Mouse (Mus musculus): ENCODE data around the gene Hist2h3b. TPM values are rescaled to one million over a fixed set of nuclear protein-coding genes. Genes with fewer than 3 reads are reported as not detected.

Hist2h3b gene
- total and polyA plus RNA-seq, 3 experiments: 12.1 to 1,421 (median 39.4) TPM

DNA sequence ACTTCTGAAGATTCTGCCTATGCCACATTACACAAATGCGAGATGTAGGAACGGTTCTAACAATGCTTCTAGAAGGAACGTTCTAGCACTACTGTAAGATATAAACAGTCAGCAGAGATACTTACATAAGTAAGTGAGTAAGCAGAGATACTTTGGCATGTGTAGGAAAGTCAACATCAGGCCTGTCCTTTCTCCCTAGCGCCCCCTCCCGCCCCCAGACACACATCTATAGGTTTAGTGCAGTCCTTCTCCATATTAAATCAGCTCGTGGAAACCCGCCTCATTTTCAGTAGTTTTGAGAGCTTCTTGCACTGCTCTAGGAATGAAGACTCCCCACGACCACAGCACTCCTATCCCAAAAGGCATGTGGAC, 9.0 kb downstream of the Hist2h3b start:
- Histone ChIP-seq H3K36me3 (replicated peaks in 1 of 2; ENCODE audit: control insufficient read depth in 1 of 2, insufficient read depth in 1 of 2, low read length in 1 of 2) (no peaks in the 10 kb centered on the region), H3K4me3 (replicated peaks in 1 of 3; ENCODE audit: low read depth in 2 of 3, low read length in 2 of 3, poor library complexity in 1 of 3) (peak overlapping the region; percentile 30 to 67 (median 52)), H3K9me3 (replicated peaks; ENCODE audit: low read length) (no peaks in the 10 kb centered on the region), H3K4me1 (ENCODE audit: control insufficient read depth in 1 of 2, insufficient read depth in 2 of 2) (peaks cover 0 to 12% of the 10 kb centered on the region in 2 experiments; a peak in 2 of 4 replicates), H3K9ac (ENCODE audit: insufficient read depth, low read depth) (peak overlapping the region; percentile 75), H3K79me2 (replicated peaks; ENCODE audit: control insufficient read depth, extremely low read depth, insufficient read depth, poor library complexity, severe bottlenecking) (no peaks in the 10 kb centered on the region), H3K27ac (ENCODE audit: insufficient read depth, low read depth) (peak overlapping the region; percentile 45), H3K4me2 (ENCODE audit: insufficient read depth, low read depth, poor library complexity, severe bottlenecking) (peak overlapping the region; percentile 82), H3K27me3 (replicated peaks) (peaks cover 10% of the 10 kb centered on the region)
- dilution Hi-C loops (cut with MboI; ENCODE audit: extremely low pct_ligation_motif_present, extremely low pct_unique_long_range_greater_than_20kb, low sequenced_read_pairs): no loop called here
- peak; percentile 65 for DNase-seq (ENCODE audit: extremely low read depth)
- in situ Hi-C loops (cut with MboI; ENCODE audit: low pct_ligation_motif_present, low pct_unique_long_range_greater_than_20kb, low sequenced_read_pairs): loop anchor here (25.0 kb wide), 1 partner anchor 260 kb away; the partner anchor contains the start of gene Hfe2
- TF ChIP-seq RCOR1 (conservative IDR thresholded peaks at IDR 0.05; ENCODE audit: low read depth, low read length) (no peak), CTCF (conservative IDR thresholded peaks at IDR 0.05 in 1 of 2, IDR thresholded peaks at IDR 0.05 in 1 of 2; ENCODE audit: low read depth in 2 of 2, low read length in 2 of 2) (peak in 1 of 2 experiments; percentile 61; a peak in 2 of 4 replicates), E2F4 (IDR thresholded peaks at IDR 0.05; ENCODE audit: insufficient replicate concordance, low read depth, low read length) (0 out of 2 replicates have a peak, but pooled peaks have one; percentile 8)

DNA sequence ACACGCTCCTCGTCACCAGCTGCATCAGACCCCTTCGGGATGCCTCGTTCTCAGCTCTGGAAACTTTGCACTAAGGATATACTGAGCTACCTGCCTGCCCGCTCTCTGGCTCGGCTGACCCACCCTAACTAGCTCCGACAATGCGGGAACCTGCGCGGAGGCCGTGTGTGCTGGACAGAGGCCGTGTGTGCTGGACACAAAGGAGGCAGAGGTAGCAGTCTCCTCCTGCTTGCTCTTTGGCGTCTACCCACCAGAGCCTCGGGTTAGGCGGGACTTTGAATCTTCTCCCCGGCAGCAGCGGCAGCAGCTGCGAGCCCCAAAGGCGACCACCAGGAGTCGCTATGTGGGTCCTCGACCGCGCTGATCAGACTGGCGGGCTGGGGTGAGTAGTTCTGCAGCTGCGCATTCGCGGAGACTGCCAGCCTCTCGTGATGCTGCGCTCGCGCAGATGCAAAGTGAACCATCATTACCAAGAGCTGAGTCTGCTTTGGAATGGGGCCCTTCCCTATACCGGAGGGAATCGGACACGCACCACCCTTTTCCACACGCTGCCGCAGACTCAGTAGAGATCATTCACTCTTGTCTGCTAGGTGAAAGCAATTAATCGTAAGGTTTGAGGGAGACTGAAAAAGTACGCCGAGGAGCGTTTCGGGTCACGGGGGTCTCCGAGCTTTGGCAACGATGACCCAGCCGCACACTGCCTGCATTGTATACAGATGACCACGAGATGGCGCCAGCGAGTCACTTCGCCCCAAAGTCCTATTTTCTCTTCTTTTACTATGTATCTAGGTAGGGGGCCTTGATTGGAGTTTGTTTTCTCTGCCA, 9.6 kb downstream of the Hist2h3b start:
- dilution Hi-C loops (cut with MboI; ENCODE audit: extremely low pct_ligation_motif_present, extremely low pct_unique_long_range_greater_than_20kb, low sequenced_read_pairs) (no loop called here), in situ Hi-C loops (cut with MboI; ENCODE audit: low pct_ligation_motif_present, low pct_unique_long_range_greater_than_20kb, low sequenced_read_pairs) (loop anchor here (25.0 kb wide), 1 partner anchor 259 kb away; the partner anchor contains the start of gene Hfe2)
- Histone ChIP-seq H3K4me1 (ENCODE audit: control insufficient read depth in 1 of 2, insufficient read depth in 2 of 2) (peaks cover 0 to 12% of the 10 kb centered on the region in 2 experiments; a peak in 2 of 4 replicates), H3K4me3 (replicated peaks in 1 of 3; ENCODE audit: low read depth in 2 of 3, low read length in 2 of 3, poor library complexity in 1 of 3) (peak overlapping the region; percentile 52 to 67 (median 60)), H3K9me3 (replicated peaks; ENCODE audit: low read length) (no peaks in the 10 kb centered on the region), H3K9ac (ENCODE audit: insufficient read depth, low read depth) (peak overlapping the region; percentile 75), H3K27me3 (replicated peaks) (peaks cover 13% of the 10 kb centered on the region), H3K4me2 (ENCODE audit: insufficient read depth, low read depth, poor library complexity, severe bottlenecking) (peak overlapping the region; percentile 82), H3K79me2 (replicated peaks; ENCODE audit: control insufficient read depth, extremely low read depth, insufficient read depth, poor library complexity, severe bottlenecking) (no peaks in the 10 kb centered on the region), H3K36me3 (replicated peaks in 1 of 2; ENCODE audit: control insufficient read depth in 1 of 2, insufficient read depth in 1 of 2, low read length in 1 of 2) (no peaks in the 10 kb centered on the region), H3K27ac (ENCODE audit: insufficient read depth, low read depth) (peak overlapping the region; percentile 68)
- DNase-seq (ENCODE audit: extremely low read depth): peak; percentile 92
- TF ChIP-seq POLR2A (IDR thresholded peaks at IDR 0.05; ENCODE audit: low read depth, low read length): peak; percentile 67
- TF ChIP-seq SMC3 (IDR thresholded peaks at IDR 0.05; ENCODE audit: low read depth, low read length): peak; percentile 59
- peak; percentile 36 for TF ChIP-seq HCFC1 (IDR thresholded peaks at IDR 0.05; ENCODE audit: low read depth, low read length)
- peak; percentile 73 to 84 for TF ChIP-seq CTCF (conservative IDR thresholded peaks at IDR 0.05 in 1 of 2, IDR thresholded peaks at IDR 0.05 in 1 of 2; ENCODE audit: low read depth in 2 of 2, low read length in 2 of 2)
- peak; percentile 55; the same call in 1 of the 2 replicates for TF ChIP-seq MYC (IDR thresholded peaks at IDR 0.05; ENCODE audit: low read depth, low read length)
- TF ChIP-seq NRF1 (IDR thresholded peaks at IDR 0.05; ENCODE audit: low read depth, low read length): peak; percentile 92
- TF ChIP-seq MAFK (IDR thresholded peaks at IDR 0.05; ENCODE audit: insufficient replicate concordance, low read length): no peak
- TF ChIP-seq E2F4 (IDR thresholded peaks at IDR 0.05; ENCODE audit: insufficient replicate concordance, low read depth, low read length): no peak
- TF ChIP-seq KAT2A (IDR thresholded peaks at IDR 0.05; ENCODE audit: insufficient replicate concordance, low read length): 0 out of 2 replicates have a peak, but pooled peaks have one; percentile 32
- no peak for TF ChIP-seq MXI1 (IDR thresholded peaks at IDR 0.05; ENCODE audit: low read depth, low read length)
- TF ChIP-seq ETS1 (conservative IDR thresholded peaks at IDR 0.05; ENCODE audit: low read depth, low read length): no peak
- TF ChIP-seq ELF1 (IDR thresholded peaks at IDR 0.05; ENCODE audit: low read depth, low read length): peak; percentile 41; the same call in 1 of the 2 replicates
- no peak for TF ChIP-seq ZC3H11A (IDR thresholded peaks at IDR 0.05; ENCODE audit: low read depth, low read length)
- peak; percentile 65 for TF ChIP-seq RAD21 (IDR thresholded peaks at IDR 0.05; ENCODE audit: low read depth, low read length)
- TF ChIP-seq ZKSCAN1 (IDR thresholded peaks at IDR 0.05; ENCODE audit: borderline replicate concordance, low read depth, low read length): no peak
- TF ChIP-seq BHLHE40 (IDR thresholded peaks at IDR 0.05; ENCODE audit: low read depth, low read length): peak; percentile 77
- peak; percentile 58 for TF ChIP-seq MAX (IDR thresholded peaks at IDR 0.05; ENCODE audit: low read length)
- peak; percentile 59 for TF ChIP-seq SIN3A (IDR thresholded peaks at IDR 0.05; ENCODE audit: low read length)
- TF ChIP-seq JUN (IDR thresholded peaks at IDR 0.05; ENCODE audit: insufficient read depth, low read depth, low read length): no peak
- TF ChIP-seq CHD2 (IDR thresholded peaks at IDR 0.05; ENCODE audit: low read length): peak; percentile 65
- TF ChIP-seq MEF2A (IDR thresholded peaks at IDR 0.05; ENCODE audit: borderline replicate concordance, low read depth, low read length): peak; percentile 64
- TF ChIP-seq UBTF (IDR thresholded peaks at IDR 0.05; ENCODE audit: low read depth, low read length): no peak; the same call in 1 of the 2 replicates
- 0 out of 2 replicates have a peak, but pooled peaks have one; percentile 45 for TF ChIP-seq POLR2AphosphoS2 (IDR thresholded peaks at IDR 0.05; ENCODE audit: low read depth, low read length)
- TF ChIP-seq PAX5 (IDR thresholded peaks at IDR 0.05; ENCODE audit: low read length): no peak
- peak; percentile 23; the same call in 1 of the 2 replicates for TF ChIP-seq ZMIZ1 (IDR thresholded peaks at IDR 0.05; ENCODE audit: low read depth, low read length)
- TF ChIP-seq USF2 (conservative IDR thresholded peaks at IDR 0.05; ENCODE audit: low read depth, low read length): no peak
- no peak for TF ChIP-seq GABPA (IDR thresholded peaks at IDR 0.05; ENCODE audit: insufficient replicate concordance, low read depth, low read length)
- TF ChIP-seq CHD1 (IDR thresholded peaks at IDR 0.05; ENCODE audit: low read depth, low read length): no peak

Data from CH12.LX (cell line).